24 mouse cellular contexts compared by ENCODE assay signal in the genomic region with DNA sequence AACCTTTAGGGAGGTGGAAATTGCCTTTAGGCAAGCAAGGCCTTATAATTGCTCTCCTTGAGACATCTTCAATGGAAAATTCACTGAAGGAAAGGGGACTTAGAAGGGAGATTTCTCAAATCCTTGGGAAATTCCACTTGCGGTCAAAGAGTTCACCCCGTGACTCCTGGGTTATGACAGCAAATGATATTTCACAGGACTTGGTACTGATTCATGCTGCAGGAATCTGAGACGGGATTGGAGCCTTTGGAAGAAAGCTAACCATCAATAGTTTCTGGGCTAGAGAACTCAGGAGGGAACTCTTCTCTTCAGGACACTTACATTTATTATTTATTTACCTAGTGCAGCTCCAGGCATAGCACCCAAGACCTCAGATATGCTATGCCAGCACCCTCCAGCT. TPM values are rescaled to one million over a fixed set of nuclear protein-coding genes. Genes with fewer than 3 reads are reported as not detected.
DNase-seq lines count a peak whose midpoint lies in the region; ATAC-seq and TF ChIP-seq lines count a peak whose summit lies in the region.
"Had no signal": no experiment of that assay in that cellular context is flagged by ENCODE, and none has a peak within 500 bp of the region (broad histone marks: within the 10 kb centered on the region; RNA-seq: fewer than 3 reads in every experiment).

No protein-coding gene starts in this region.

- no peak overlapping the region for H3K4me3 ChIP-seq in kidney, embryonic 14.5 days (ENCODE audit: low read length)
- H3K4me3 ChIP-seq: embryonic facial prominence, embryonic 12.5 days; heart, embryonic 12.5 days; hindbrain, embryonic 15.5 days; intestine, embryonic 15.5 days had no signal

- in situ Hi-C loops in Patski (cut with MboI; ENCODE audit: low pct_unique_long_range_greater_than_20kb): no loop called here

- DNase-seq in heart, adult 11 months: peak; percentile 92
- no peak for DNase-seq in heart, postnatal 14 days
- DNase-seq in kidney, adult 9 months: peak; percentile 22
- peak; percentile 94 for DNase-seq in Patski (ENCODE audit: low read depth, low spot score)
- peak; percentile 15 for DNase-seq in skeletal muscle tissue, adult 2 months (ENCODE audit: low read depth, low spot score)
- DNase-seq in layer of hippocampus, postnatal 25 days (ENCODE audit: extremely low spot score in 1 of 2, low spot score in 1 of 2): no peak
- DNase-seq in thymus, postnatal 25 days: no peak
- DNase-seq: adrenal gland, postnatal 10 days; cerebellum, adult 11 months; cerebellum, postnatal 10 days; gastrocnemius, postnatal 25 days; heart, postnatal 4 days; layer of hippocampus, postnatal 36 days; right cerebral cortex, postnatal 25 days had no signal

- H3K9me3 ChIP-seq in kidney, embryonic 14.5 days (ENCODE audit: control insufficient read depth, low read length): no peaks in the 10 kb centered on the region
- H3K9me3 ChIP-seq: embryonic facial prominence, embryonic 12.5 days; heart, embryonic 12.5 days; hindbrain, embryonic 15.5 days; intestine, embryonic 15.5 days had no signal

- CTCF ChIA-PET in Patski (lab: Charles Lee): interaction anchor here (1.1 to 3.3 kb wide), 5 partner anchors 11 to 44 kb away, joined by 3 to 14 read pairs (median 5); no protein-coding TSS in a partner anchor

- no peak for TF ChIP-seq CTCF in Patski (IDR thresholded peaks at IDR 0.05)

- no peak overlapping the region for H3K9ac ChIP-seq in kidney, embryonic 14.5 days (ENCODE audit: low read depth, low read length)
- H3K9ac ChIP-seq: embryonic facial prominence, embryonic 12.5 days; heart, embryonic 12.5 days; hindbrain, embryonic 15.5 days; intestine, embryonic 15.5 days had no signal

- no peaks in the 10 kb centered on the region for H3K4me1 ChIP-seq in kidney, embryonic 14.5 days (ENCODE audit: control insufficient read depth, insufficient read depth, low read length)
- H3K4me1 ChIP-seq: embryonic facial prominence, embryonic 12.5 days; heart, embryonic 12.5 days; hindbrain, embryonic 15.5 days; intestine, embryonic 15.5 days had no signal

- 90% methylated on average over 3 of the region's 3 CpGs for WGBS in kidney, embryonic 14.5 days

- H3K27ac ChIP-seq in kidney, embryonic 14.5 days (ENCODE audit: low read depth, low read length): no peak overlapping the region
- H3K27ac ChIP-seq: embryonic facial prominence, embryonic 12.5 days; hindbrain, embryonic 15.5 days; intestine, embryonic 15.5 days had no signal

- intact Hi-C loops in heart, postnatal 14 days (cut with DNase I): no loop called here

- H3K4me2 ChIP-seq in kidney, embryonic 14.5 days (replicated peaks; ENCODE audit: low read depth, low read length): no peak overlapping the region
- H3K4me2 ChIP-seq: embryonic facial prominence, embryonic 12.5 days; heart, embryonic 12.5 days; hindbrain, embryonic 15.5 days; intestine, embryonic 15.5 days had no signal

- no peaks in the 10 kb centered on the region for H3K36me3 ChIP-seq in kidney, embryonic 14.5 days (ENCODE audit: control insufficient read depth, insufficient read depth, low read length)
- H3K36me3 ChIP-seq: embryonic facial prominence, embryonic 12.5 days; heart, embryonic 12.5 days; hindbrain, embryonic 15.5 days; intestine, embryonic 15.5 days had no signal

- H3K27me3 ChIP-seq in kidney, embryonic 14.5 days (ENCODE audit: control insufficient read depth, insufficient read depth, low read length): no peaks in the 10 kb centered on the region
- no peaks in the 10 kb centered on the region for H3K27me3 ChIP-seq in Patski
- H3K27me3 ChIP-seq: embryonic facial prominence, embryonic 12.5 days; heart, embryonic 12.5 days; hindbrain, embryonic 15.5 days; intestine, embryonic 15.5 days had no signal

- no peak for ATAC-seq in kidney, embryonic 14.5 days (ENCODE audit: low FRiP score, low TSS enrichment)
- peak; percentile 96 for ATAC-seq in Patski
- ATAC-seq: forebrain, embryonic 16.5 days; intestine, embryonic 15.5 days; lung, postnatal 0 days; midbrain, embryonic 16.5 days had no signal

- POLR2A ChIA-PET in Patski (lab: Charles Lee): interaction anchor here (1.0 to 1.2 kb wide), 2 partner anchors 18 to 20 kb away, joined by 3 to 4 read pairs; no protein-coding TSS in a partner anchor

RNA-seq across cellular contexts. Expression of a gene that starts 52.8 kb away (rescaled TPM):
- under 1 TPM; 0.17 TPM for total RNA-seq in heart, postnatal 14 days (2021)
- polyA plus RNA-seq in kidney, embryonic 14.5 days (2014; fragmentation: Nextera tagmentation; extraction: Ambion mirVana): 0.14 TPM in 1 of 2 replicates, not detected in the other
- polyA plus RNA-seq in Patski (2021): 11.9 TPM
- total RNA-seq in layer of hippocampus, postnatal 25 days (2021): under 1 TPM in 1 of 2 experiments, not detected in 1; 0.22 TPM
- total RNA-seq: adrenal gland, postnatal 10 days; gastrocnemius, postnatal 25 days; heart, postnatal 4 days; layer of hippocampus, postnatal 36 days; left cerebral cortex, postnatal 25 days; megakaryocyte progenitor cell, adult 5-6 weeks had no signal
- polyA plus RNA-seq: heart, embryonic 12.5 days had no signal

Comparison
In these comparisons a context has a peak if more than half of its experiments do, and no peak if none do; other contexts are left out.
1. DNase-seq: peak in heart, adult 11 months (single experiment), kidney, adult 9 months (single experiment), Patski (single experiment) and skeletal muscle tissue, adult 2 months (single experiment); none in heart, postnatal 14 days (0 of 2), layer of hippocampus, postnatal 25 days (0 of 2) and thymus, postnatal 25 days (single experiment).